ENCODE assay signal across 19 mouse cellular contexts in genomic region chr16:49196290-49196689, GRCm38 (mm10).
DNase-seq lines count a peak whose midpoint lies in the region; ATAC-seq and TF ChIP-seq lines count a peak whose summit lies in the region.
"Had no signal": no experiment of that assay in that cellular context is flagged by ENCODE, and none has a peak within 500 bp of the region (broad histone marks: within the 10 kb centered on the region; RNA-seq: fewer than 3 reads in every experiment).

No protein-coding gene starts in this region.

- no peaks in the 10 kb centered on the region for H3K9me3 ChIP-seq in hindbrain, postnatal 0 days (ENCODE audit: low read length)
- H3K9me3 ChIP-seq in hindbrain, embryonic 16.5 days (ENCODE audit: control insufficient read depth, low read length): no peaks in the 10 kb centered on the region
- H3K9me3 ChIP-seq: heart, embryonic 13.5 days; hindbrain, embryonic 10.5 days; liver, embryonic 13.5 days had no signal

- TF ChIP-seq CTCF in hindbrain, postnatal 0 days (IDR thresholded peaks at IDR 0.05; ENCODE audit: low read depth): peak; percentile 44

- H3K9ac ChIP-seq in hindbrain, postnatal 0 days (replicated peaks; ENCODE audit: low read length): no peak overlapping the region
- H3K9ac ChIP-seq in hindbrain, embryonic 16.5 days (ENCODE audit: low read depth, low read length): no peak overlapping the region
- H3K9ac ChIP-seq: heart, embryonic 13.5 days; liver, embryonic 13.5 days had no signal

- H3K36me3 ChIP-seq in hindbrain, postnatal 0 days (ENCODE audit: insufficient read depth, low read length): no peaks in the 10 kb centered on the region
- H3K36me3 ChIP-seq in hindbrain, embryonic 16.5 days (ENCODE audit: control insufficient read depth, insufficient read depth, low read length): no peaks in the 10 kb centered on the region
- H3K36me3 ChIP-seq: heart, embryonic 13.5 days; hindbrain, embryonic 10.5 days; liver, embryonic 13.5 days had no signal

- H3K4me3 ChIP-seq in hindbrain, postnatal 0 days (ENCODE audit: low read length): no peak overlapping the region
- no peak overlapping the region for H3K4me3 ChIP-seq in hindbrain, embryonic 16.5 days (ENCODE audit: low read length)
- H3K4me3 ChIP-seq: heart, embryonic 13.5 days; hindbrain, embryonic 10.5 days; liver, embryonic 13.5 days had no signal

- 53% methylated on average over 3 of the region's 3 CpGs for WGBS in hindbrain, postnatal 0 days
- WGBS in hindbrain, embryonic 16.5 days: 61% methylated on average over 3 of the region's 3 CpGs

- no peak overlapping the region for H3K27ac ChIP-seq in hindbrain, postnatal 0 days
- H3K27ac ChIP-seq in hindbrain, embryonic 16.5 days (ENCODE audit: low read depth, low read length): no peak overlapping the region
- H3K27ac ChIP-seq: heart, embryonic 13.5 days; hindbrain, embryonic 10.5 days; liver, embryonic 13.5 days had no signal

- no peak overlapping the region for H3K4me2 ChIP-seq in hindbrain, postnatal 0 days (ENCODE audit: low read depth, low read length)
- no peak overlapping the region for H3K4me2 ChIP-seq in hindbrain, embryonic 16.5 days (ENCODE audit: low read length)
- H3K4me2 ChIP-seq: heart, embryonic 13.5 days; liver, embryonic 13.5 days had no signal

- DNase-seq in embryo, embryonic 10.5 days (ENCODE audit: low spot score): peak; percentile 30
- no peak for DNase-seq in embryo, embryonic 10 days (ENCODE audit: low spot score)
- DNase-seq in hindbrain, postnatal 0 days (ENCODE audit: low spot score): peak; percentile 32
- DNase-seq in 3T3-L1 (ENCODE audit: low read depth, low spot score): peak; percentile 43
- DNase-seq in brain, adult 2 months (ENCODE audit: low read depth, low spot score): peak; percentile 18
- DNase-seq in left cerebral cortex, adult 18-20 months (ENCODE audit: low spot score in 2 of 2): no peak
- DNase-seq: cerebellum, postnatal 14 days; gastrocnemius, postnatal 36 days; kidney, adult 11 months; kidney, postnatal 25 days; left cerebral cortex, postnatal 4 days; liver, embryonic 13.5 days; lung, postnatal 10 days; thymus, postnatal 36 days had no signal

- ATAC-seq in hindbrain, postnatal 0 days: no peak
- no peak for ATAC-seq in hindbrain, embryonic 16.5 days
- no peak for ATAC-seq in megakaryocyte-erythroid progenitor cell, adult 5-6 weeks (replicated peaks; ENCODE audit: low FRiP score, low TSS enrichment, poor library complexity, severe bottlenecking)
- ATAC-seq: activated CD4-positive, CD25-positive, alpha-beta regulatory T cell, adult 4 months had no signal

- no peaks in the 10 kb centered on the region for H3K27me3 ChIP-seq in hindbrain, postnatal 0 days (ENCODE audit: insufficient read depth, low read length)
- no peaks in the 10 kb centered on the region for H3K27me3 ChIP-seq in hindbrain, embryonic 16.5 days (replicated peaks; ENCODE audit: control insufficient read depth, insufficient read depth, low read length)
- H3K27me3 ChIP-seq: heart, embryonic 13.5 days; liver, embryonic 13.5 days had no signal

- H3K4me1 ChIP-seq in hindbrain, postnatal 0 days (ENCODE audit: insufficient read depth, low read length): no peaks in the 10 kb centered on the region
- H3K4me1 ChIP-seq in hindbrain, embryonic 16.5 days (ENCODE audit: control insufficient read depth, insufficient read depth, low read depth, low read length): no peaks in the 10 kb centered on the region
- H3K4me1 ChIP-seq: heart, embryonic 13.5 days; hindbrain, embryonic 10.5 days; liver, embryonic 13.5 days had no signal

Comparison
In these comparisons a context has a peak if more than half of its experiments do, and no peak if none do; other contexts are left out.
1. DNase-seq: peak in embryo, embryonic 10.5 days (single experiment), hindbrain, postnatal 0 days (single experiment), 3T3-L1 (single experiment) and brain, adult 2 months (single experiment); none in embryo, embryonic 10 days (single experiment) and left cerebral cortex, adult 18-20 months (0 of 2).